8 mouse cellular contexts compared by ENCODE assay signal in the genomic region with DNA sequence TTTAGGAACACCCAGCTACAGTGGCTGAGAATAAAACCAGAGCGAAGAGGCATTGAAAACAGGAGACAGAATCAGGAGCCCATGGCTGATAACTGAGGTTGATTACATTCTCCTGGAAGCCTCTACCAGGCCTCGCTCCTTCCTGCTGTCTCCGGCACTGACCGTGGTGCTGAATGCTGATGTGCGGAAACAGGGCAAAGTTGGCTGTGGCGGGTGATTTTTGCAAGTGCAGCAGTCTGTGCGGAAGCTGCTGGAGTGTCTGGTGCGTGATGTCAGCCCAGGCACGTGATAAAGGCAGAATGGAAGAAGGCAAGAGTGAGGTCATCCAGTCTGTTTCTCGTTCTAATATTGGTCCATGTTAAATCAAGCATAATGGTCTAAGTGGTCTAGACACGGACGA.
DNase-seq lines count a peak whose midpoint lies in the region; ATAC-seq and TF ChIP-seq lines count a peak whose summit lies in the region.

No protein-coding gene starts in this region.

- H3K36me3 ChIP-seq in intestine, embryonic 14.5 days (ENCODE audit: control insufficient read depth, insufficient read depth, low read length) = no peaks in the 10 kb centered on the region
- H3K36me3 ChIP-seq in intestine, embryonic 16.5 days (ENCODE audit: control insufficient read depth, insufficient read depth, low read length) = no peaks in the 10 kb centered on the region
- no peaks in the 10 kb centered on the region for H3K36me3 ChIP-seq in forebrain, embryonic 11.5 days (ENCODE audit: control insufficient read depth, insufficient read depth, low read length)
- H3K36me3 ChIP-seq in kidney, postnatal 0 days (ENCODE audit: insufficient read depth, low read length) = no peaks in the 10 kb centered on the region
- H3K36me3 ChIP-seq in myocyte (ENCODE audit: control insufficient read depth, insufficient read depth) = no peaks in the 10 kb centered on the region

- no peak for TF ChIP-seq CTCF in kidney, postnatal 0 days (IDR thresholded peaks at IDR 0.05; ENCODE audit: low read depth)

- ATAC-seq in intestine, embryonic 14.5 days (replicated peaks; ENCODE audit: low FRiP score, low TSS enrichment, low read depth) = no peak
- ATAC-seq in intestine, embryonic 16.5 days = no peak
- no peak for ATAC-seq in forebrain, embryonic 11.5 days (replicated peaks; ENCODE audit: low FRiP score)
- ATAC-seq in kidney, postnatal 0 days (replicated peaks; ENCODE audit: low FRiP score, low read depth) = peak; percentile 66; the same call in 1 of the 2 replicates

- 20% methylated on average over 12 of the region's 12 CpGs for WGBS in intestine, embryonic 14.5 days
- WGBS in intestine, embryonic 16.5 days = 19% methylated on average over 12 of the region's 12 CpGs
- WGBS in forebrain, embryonic 11.5 days = 26% methylated on average over 12 of the region's 12 CpGs
- 21% methylated on average over 12 of the region's 12 CpGs for WGBS in kidney, postnatal 0 days

- no peaks in the 10 kb centered on the region for H3K9me3 ChIP-seq in intestine, embryonic 14.5 days (ENCODE audit: control insufficient read depth, low read length)
- H3K9me3 ChIP-seq in intestine, embryonic 16.5 days (ENCODE audit: control insufficient read depth, low read length) = no peaks in the 10 kb centered on the region
- H3K9me3 ChIP-seq in forebrain, embryonic 11.5 days (ENCODE audit: control insufficient read depth, low read length) = no peaks in the 10 kb centered on the region
- H3K9me3 ChIP-seq in kidney, postnatal 0 days (replicated peaks; ENCODE audit: low read length) = no peaks in the 10 kb centered on the region

- H3K79me2 ChIP-seq in myocyte (ENCODE audit: control insufficient read depth, insufficient read depth) = no peaks in the 10 kb centered on the region

- DNase-seq in intestine, embryonic 14.5 days (ENCODE audit: low spot score) = peak; percentile 90
- DNase-seq in R1 (ENCODE audit: low read depth, low spot score) = peak; percentile 75
- DNase-seq in forebrain, embryonic 11.5 days (ENCODE audit: low spot score) = peak; percentile 70
- DNase-seq in kidney, postnatal 0 days (ENCODE audit: low spot score) = peak; percentile 80
- DNase-seq in left cerebral cortex, adult 8-10 months (ENCODE audit: low spot score in 2 of 2) = no peak
- DNase-seq in gastrocnemius, adult 8-10 months (ENCODE audit: low spot score in 2 of 2) = no peak

- no peaks in the 10 kb centered on the region for H3K4me1 ChIP-seq in intestine, embryonic 14.5 days (replicated peaks; ENCODE audit: control insufficient read depth, insufficient read depth, low read length)
- no peaks in the 10 kb centered on the region for H3K4me1 ChIP-seq in intestine, embryonic 16.5 days (ENCODE audit: control insufficient read depth, insufficient read depth, low read length)
- H3K4me1 ChIP-seq in forebrain, embryonic 11.5 days (replicated peaks; ENCODE audit: control insufficient read depth, insufficient read depth, low read length) = no peaks in the 10 kb centered on the region; the same call in 1 of the 2 replicates
- H3K4me1 ChIP-seq in kidney, postnatal 0 days (replicated peaks; ENCODE audit: insufficient read depth, low read length) = no peaks in the 10 kb centered on the region

- H3K4me3 ChIP-seq in intestine, embryonic 14.5 days (ENCODE audit: low read depth, low read length) = no peak overlapping the region
- H3K4me3 ChIP-seq in intestine, embryonic 16.5 days (ENCODE audit: low read length) = no peak overlapping the region
- no peak overlapping the region for H3K4me3 ChIP-seq in forebrain, embryonic 11.5 days (ENCODE audit: low read depth, low read length)
- no peak overlapping the region for H3K4me3 ChIP-seq in kidney, postnatal 0 days (replicated peaks; ENCODE audit: low read depth, low read length)
- no peak overlapping the region for H3K4me3 ChIP-seq in myocyte

- no peak overlapping the region for H3K4me2 ChIP-seq in intestine, embryonic 14.5 days (ENCODE audit: low read length)
- no peak overlapping the region for H3K4me2 ChIP-seq in intestine, embryonic 16.5 days (ENCODE audit: low read depth, low read length)
- H3K4me2 ChIP-seq in forebrain, embryonic 11.5 days (ENCODE audit: low read depth, low read length, severe bottlenecking) = no peak overlapping the region
- H3K4me2 ChIP-seq in kidney, postnatal 0 days (ENCODE audit: low read length) = no peak overlapping the region
- H3K4me2 ChIP-seq in myocyte (ENCODE audit: low read depth) = no peak overlapping the region

- no peak overlapping the region for H3K27ac ChIP-seq in intestine, embryonic 14.5 days (ENCODE audit: low read depth)
- no peak overlapping the region for H3K27ac ChIP-seq in intestine, embryonic 16.5 days (ENCODE audit: low read length)
- H3K27ac ChIP-seq in forebrain, embryonic 11.5 days (ENCODE audit: low read depth, low read length) = no peak overlapping the region
- no peak overlapping the region for H3K27ac ChIP-seq in kidney, postnatal 0 days

- TF ChIP-seq POLR2A in myocyte (IDR thresholded peaks at IDR 0.05; ENCODE audit: insufficient read length, low read depth) = no peak

- H3K27me3 ChIP-seq in intestine, embryonic 14.5 days (replicated peaks; ENCODE audit: control insufficient read depth, insufficient read depth, low read length) = no peaks in the 10 kb centered on the region
- no peaks in the 10 kb centered on the region for H3K27me3 ChIP-seq in intestine, embryonic 16.5 days (replicated peaks; ENCODE audit: control insufficient read depth, insufficient read depth, low read length)
- H3K27me3 ChIP-seq in forebrain, embryonic 11.5 days (ENCODE audit: control insufficient read depth, insufficient read depth, low read length) = no peaks in the 10 kb centered on the region
- H3K27me3 ChIP-seq in kidney, postnatal 0 days (ENCODE audit: insufficient read depth, low read length) = no peaks in the 10 kb centered on the region
- H3K27me3 ChIP-seq in myocyte (ENCODE audit: control insufficient read depth, insufficient read depth, insufficient read length) = no peaks in the 10 kb centered on the region

- no peak overlapping the region for H3K9ac ChIP-seq in intestine, embryonic 14.5 days (ENCODE audit: low read length)
- no peak overlapping the region for H3K9ac ChIP-seq in intestine, embryonic 16.5 days (ENCODE audit: low read depth, low read length)
- H3K9ac ChIP-seq in forebrain, embryonic 11.5 days (ENCODE audit: low read length) = no peak overlapping the region
- no peak overlapping the region for H3K9ac ChIP-seq in kidney, postnatal 0 days (ENCODE audit: low read depth, low read length)

- H3ac ChIP-seq in myocyte (ENCODE audit: control insufficient read depth, insufficient read length) = no peak overlapping the region

TF ChIP-seq in myocyte, 11 proteins besides CTCF, POLR2A, EP300 and RAD21:
- TF ChIP-seq MYOG (IDR thresholded peaks at IDR 0.05; ENCODE audit: control insufficient read depth in 1 of 3, insufficient read depth in 1 of 3, insufficient read length in 2 of 3, low read depth in 2 of 3) (no peak), REST (IDR thresholded peaks at IDR 0.05; ENCODE audit: insufficient read depth, insufficient read length) (peak; percentile 88)

Comparison
In these comparisons a context has a peak if more than half of its experiments do, and no peak if none do; other contexts are left out.
1. DNase-seq: peak in intestine, embryonic 14.5 days (single experiment), R1 (single experiment), forebrain, embryonic 11.5 days (single experiment) and kidney, postnatal 0 days (single experiment); none in left cerebral cortex, adult 8-10 months (0 of 2) and gastrocnemius, adult 8-10 months (0 of 2).